Comparison of ENCODE assay signal across 13 mouse cellular contexts in genomic region chr8:61324363-61324914, GRCm38 (mm10).
DNase-seq lines count a peak whose midpoint lies in the region; ATAC-seq and TF ChIP-seq lines count a peak whose summit lies in the region.
"Had no signal": no experiment of that assay in that cellular context is flagged by ENCODE, and none has a peak within 500 bp of the region (broad histone marks: within the 10 kb centered on the region; RNA-seq: fewer than 3 reads in every experiment).

No protein-coding gene starts in this region.

- no peak overlapping the region for H3K9ac ChIP-seq in kidney, postnatal 0 days (ENCODE audit: low read depth, low read length)
- no peak overlapping the region for H3K9ac ChIP-seq in forebrain, embryonic 16.5 days (replicated peaks; ENCODE audit: low read depth, low read length)
- H3K9ac ChIP-seq: liver, embryonic 13.5 days had no signal

- H3K4me2 ChIP-seq in kidney, postnatal 0 days (ENCODE audit: low read length) = no peak overlapping the region
- no peak overlapping the region for H3K4me2 ChIP-seq in forebrain, embryonic 16.5 days (ENCODE audit: low read length)
- H3K4me2 ChIP-seq: liver, embryonic 13.5 days had no signal

- WGBS in kidney, postnatal 0 days = 44% methylated on average over 10 of the region's 10 CpGs
- WGBS in embryonic facial prominence, embryonic 10.5 days = 19% methylated on average over 10 of the region's 10 CpGs
- 8% methylated on average over 10 of the region's 10 CpGs for WGBS in forebrain, embryonic 16.5 days

- TF ChIP-seq CTCF in kidney, postnatal 0 days (IDR thresholded peaks at IDR 0.05; ENCODE audit: low read depth) = no peak

- peak; percentile 65 for DNase-seq in kidney, postnatal 0 days (ENCODE audit: low spot score)
- DNase-seq in kidney, postnatal 14 days = no peak
- DNase-seq in embryonic facial prominence, embryonic 10.5 days (ENCODE audit: low spot score) = peak; percentile 73
- DNase-seq in neural tube, embryonic 10.5 days (ENCODE audit: extremely low spot score, low spot score) = peak; percentile 49
- DNase-seq in urinary bladder, postnatal 25 days (ENCODE audit: low spot score) = no peak
- DNase-seq in frontal cortex, postnatal 25 days (ENCODE audit: low spot score in 2 of 2) = no peak
- DNase-seq in cerebellum, adult 9-10 months = no peak
- DNase-seq: cerebellum, adult 9-11 months; heart, postnatal 14 days; liver, embryonic 13.5 days; right cerebral cortex, adult 18-20 months; thymus, postnatal 4 days had no signal

- H3K27ac ChIP-seq in kidney, postnatal 0 days = no peak overlapping the region
- peak overlapping the region; percentile 67 for H3K27ac ChIP-seq in embryonic facial prominence, embryonic 10.5 days (replicated peaks)
- H3K27ac ChIP-seq in forebrain, embryonic 16.5 days (ENCODE audit: low read length) = peak overlapping the region; percentile 29; the same call in 1 of the 2 replicates
- H3K27ac ChIP-seq: liver, embryonic 13.5 days had no signal

- peaks cover 21% of the 10 kb centered on the region for H3K4me1 ChIP-seq in kidney, postnatal 0 days (replicated peaks; ENCODE audit: insufficient read depth, low read length)
- peaks cover 49% of the 10 kb centered on the region for H3K4me1 ChIP-seq in embryonic facial prominence, embryonic 10.5 days
- peaks cover 18% of the 10 kb centered on the region for H3K4me1 ChIP-seq in forebrain, embryonic 16.5 days (replicated peaks; ENCODE audit: control insufficient read depth, insufficient read depth, low read length)
- H3K4me1 ChIP-seq: liver, embryonic 13.5 days had no signal

- peaks cover 5% of the 10 kb centered on the region; the same call in 1 of the 2 replicates for H3K36me3 ChIP-seq in kidney, postnatal 0 days (ENCODE audit: insufficient read depth, low read length)
- H3K36me3 ChIP-seq in embryonic facial prominence, embryonic 10.5 days (replicated peaks) = peaks cover 5% of the 10 kb centered on the region
- no peaks in the 10 kb centered on the region for H3K36me3 ChIP-seq in forebrain, embryonic 16.5 days (ENCODE audit: control insufficient read depth, insufficient read depth)
- H3K36me3 ChIP-seq: liver, embryonic 13.5 days had no signal

- ATAC-seq in kidney, postnatal 0 days (replicated peaks; ENCODE audit: low FRiP score, low read depth) = no peak
- ATAC-seq in forebrain, embryonic 16.5 days = 0 out of 2 replicates have a peak, but pooled peaks have one; percentile 22

- no peaks in the 10 kb centered on the region for H3K27me3 ChIP-seq in kidney, postnatal 0 days (ENCODE audit: insufficient read depth, low read length)
- H3K27me3 ChIP-seq in embryonic facial prominence, embryonic 10.5 days (replicated peaks; ENCODE audit: low read depth, poor library complexity, severe bottlenecking) = no peaks in the 10 kb centered on the region
- H3K27me3 ChIP-seq in forebrain, embryonic 16.5 days (replicated peaks; ENCODE audit: control insufficient read depth, insufficient read depth, low read length) = no peaks in the 10 kb centered on the region
- H3K27me3 ChIP-seq: liver, embryonic 13.5 days had no signal

- no peaks in the 10 kb centered on the region for H3K9me3 ChIP-seq in kidney, postnatal 0 days (replicated peaks; ENCODE audit: low read length)
- H3K9me3 ChIP-seq in embryonic facial prominence, embryonic 10.5 days = no peaks in the 10 kb centered on the region
- H3K9me3 ChIP-seq in forebrain, embryonic 16.5 days (ENCODE audit: control insufficient read depth, low read length) = no peaks in the 10 kb centered on the region
- H3K9me3 ChIP-seq: liver, embryonic 13.5 days had no signal

- H3K4me3 ChIP-seq in kidney, postnatal 0 days (replicated peaks; ENCODE audit: low read depth, low read length) = no peak overlapping the region
- H3K4me3 ChIP-seq in embryonic facial prominence, embryonic 10.5 days = no peak overlapping the region
- no peak overlapping the region for H3K4me3 ChIP-seq in forebrain, embryonic 16.5 days (replicated peaks; ENCODE audit: low read length)
- H3K4me3 ChIP-seq: liver, embryonic 13.5 days had no signal

Comparison
In these comparisons a context has a peak if more than half of its experiments do, and no peak if none do; other contexts are left out.
1. DNase-seq: peak in kidney, postnatal 0 days (single experiment), embryonic facial prominence, embryonic 10.5 days (single experiment) and neural tube, embryonic 10.5 days (single experiment); none in kidney, postnatal 14 days (single experiment), urinary bladder, postnatal 25 days (single experiment), frontal cortex, postnatal 25 days (0 of 2) and cerebellum, adult 9-10 months (single experiment).